Comparison of ENCODE assay signal across 11 mouse cellular contexts in genomic region chr2:6546462-6547138, GRCm38 (mm10).
A peak's percentile ranks its signal among the peaks of the same experiment; 100 is the strongest.
DNase-seq lines count a peak whose midpoint lies in the region; ATAC-seq and TF ChIP-seq lines count a peak whose summit lies in the region.
"Had no signal": no experiment of that assay in that cellular context is flagged by ENCODE, and none has a peak within 500 bp of the region (broad histone marks: within the 10 kb centered on the region; RNA-seq: fewer than 3 reads in every experiment).

No protein-coding gene starts in this region.

- H3K79me2 ChIP-seq in CH12.LX (replicated peaks; ENCODE audit: control insufficient read depth, extremely low read depth, insufficient read depth, poor library complexity, severe bottlenecking): no peaks in the 10 kb centered on the region; the same call in 1 of the 2 replicates

- no peak for TF ChIP-seq EP300 in CH12.LX (IDR thresholded peaks at IDR 0.05; ENCODE audit: low read length)

- DNase-seq in heart, adult 11 months: peak; percentile 4
- no peak for DNase-seq in CH12.LX (ENCODE audit: extremely low read depth)
- DNase-seq in midbrain, embryonic 11.5 days (ENCODE audit: low spot score, missing footprints): no peak
- DNase-seq in Muller cell, postnatal 12 days (ENCODE audit: inconsistent ontology term): no peak
- no peak for DNase-seq in adrenal gland, postnatal 36 days
- DNase-seq: B cell, adult 2 months; liver, embryonic 13.5 days had no signal

- H3K4me1 ChIP-seq in heart, embryonic 11.5 days (ENCODE audit: control insufficient read depth, insufficient read depth, low read length): no peaks in the 10 kb centered on the region
- H3K4me1 ChIP-seq in CH12.LX (ENCODE audit: control insufficient read depth in 1 of 2, insufficient read depth in 2 of 2): peaks cover 13 to 77% of the 10 kb centered on the region in 2 experiments
- peaks cover 28% of the 10 kb centered on the region for H3K4me1 ChIP-seq in forebrain, embryonic 13.5 days
- peaks cover 23% of the 10 kb centered on the region for H3K4me1 ChIP-seq in midbrain, embryonic 11.5 days (ENCODE audit: control insufficient read depth, insufficient read depth, low read length)
- H3K4me1 ChIP-seq: liver, embryonic 13.5 days had no signal

- ATAC-seq in heart, embryonic 11.5 days (replicated peaks; ENCODE audit: insufficient number of reproducible peaks, low FRiP score, low TSS enrichment): no peak
- ATAC-seq in forebrain, embryonic 13.5 days: peak; percentile 62
- peak; percentile 79 for ATAC-seq in midbrain, embryonic 11.5 days (ENCODE audit: low FRiP score)
- no peak for ATAC-seq in monocyte, adult 5-6 weeks (replicated peaks; ENCODE audit: insufficient number of reproducible peaks, low FRiP score, low TSS enrichment, poor library complexity, severe bottlenecking)

- no peak overlapping the region for H3K4me2 ChIP-seq in heart, embryonic 11.5 days
- peak overlapping the region; percentile 98 for H3K4me2 ChIP-seq in CH12.LX (ENCODE audit: insufficient read depth, low read depth, poor library complexity, severe bottlenecking)
- H3K4me2 ChIP-seq in forebrain, embryonic 13.5 days: no peak overlapping the region
- no peak overlapping the region; the same call in 1 of the 2 replicates for H3K4me2 ChIP-seq in midbrain, embryonic 11.5 days
- H3K4me2 ChIP-seq: liver, embryonic 13.5 days had no signal

- WGBS in heart, embryonic 11.5 days (ENCODE audit: insufficient replicate concordance): 71% methylated on average over 14 of the region's 14 CpGs
- 23% methylated on average over 14 of the region's 14 CpGs for WGBS in forebrain, embryonic 13.5 days
- WGBS in midbrain, embryonic 11.5 days: 29% methylated on average over 14 of the region's 14 CpGs

- H3K27ac ChIP-seq in heart, embryonic 11.5 days (ENCODE audit: low read depth, low read length): no peak overlapping the region
- H3K27ac ChIP-seq in CH12.LX (ENCODE audit: insufficient read depth, low read depth): peak overlapping the region; percentile 100
- peak overlapping the region; percentile 88 for H3K27ac ChIP-seq in forebrain, embryonic 13.5 days
- H3K27ac ChIP-seq in midbrain, embryonic 11.5 days (ENCODE audit: low read depth, low read length): peak overlapping the region; percentile 76
- H3K27ac ChIP-seq: liver, embryonic 13.5 days had no signal

- no peak overlapping the region for H3K4me3 ChIP-seq in heart, embryonic 11.5 days (ENCODE audit: low read depth, low read length)
- H3K4me3 ChIP-seq in CH12.LX (replicated peaks in 1 of 3; ENCODE audit: low read depth in 2 of 3, low read length in 2 of 3, poor library complexity in 1 of 3): peak overlapping the region in 2 of 3 experiments; percentile 7 to 23
- no peak overlapping the region for H3K4me3 ChIP-seq in forebrain, embryonic 13.5 days
- no peak overlapping the region for H3K4me3 ChIP-seq in midbrain, embryonic 11.5 days (ENCODE audit: low read depth, low read length)
- H3K4me3 ChIP-seq: liver, embryonic 13.5 days; megakaryocyte, embryonic 14.5 days had no signal

- dilution Hi-C loops in CH12.LX (cut with MboI; ENCODE audit: extremely low pct_ligation_motif_present, extremely low pct_unique_long_range_greater_than_20kb, low sequenced_read_pairs): no loop called here

- no peaks in the 10 kb centered on the region for H3K9me3 ChIP-seq in heart, embryonic 11.5 days (replicated peaks; ENCODE audit: control insufficient read depth, low read length)
- no peaks in the 10 kb centered on the region for H3K9me3 ChIP-seq in CH12.LX (replicated peaks; ENCODE audit: low read length)
- H3K9me3 ChIP-seq in forebrain, embryonic 13.5 days (replicated peaks): no peaks in the 10 kb centered on the region
- H3K9me3 ChIP-seq in midbrain, embryonic 11.5 days (ENCODE audit: control insufficient read depth, low read length): no peaks in the 10 kb centered on the region
- H3K9me3 ChIP-seq: liver, embryonic 13.5 days; megakaryocyte, embryonic 14.5 days had no signal

- TF ChIP-seq POLR2A in CH12.LX (IDR thresholded peaks at IDR 0.05; ENCODE audit: low read depth, low read length): no peak

- TF ChIP-seq RAD21 in CH12.LX (IDR thresholded peaks at IDR 0.05; ENCODE audit: low read depth, low read length): no peak

- no peaks in the 10 kb centered on the region for H3K27me3 ChIP-seq in heart, embryonic 11.5 days (ENCODE audit: control insufficient read depth, insufficient read depth, low read length)
- no peaks in the 10 kb centered on the region for H3K27me3 ChIP-seq in CH12.LX (replicated peaks)
- H3K27me3 ChIP-seq in forebrain, embryonic 13.5 days: no peaks in the 10 kb centered on the region
- H3K27me3 ChIP-seq in midbrain, embryonic 11.5 days (ENCODE audit: control insufficient read depth, insufficient read depth, low read length): no peaks in the 10 kb centered on the region
- H3K27me3 ChIP-seq: liver, embryonic 13.5 days; megakaryocyte, embryonic 14.5 days had no signal

- H3K36me3 ChIP-seq in heart, embryonic 11.5 days (ENCODE audit: control insufficient read depth, insufficient read depth, low read length): no peaks in the 10 kb centered on the region
- peaks cover 17 to 40% of the 10 kb centered on the region in 2 experiments for H3K36me3 ChIP-seq in CH12.LX (replicated peaks in 1 of 2; ENCODE audit: control insufficient read depth in 1 of 2, insufficient read depth in 1 of 2, low read length in 1 of 2)
- H3K36me3 ChIP-seq in forebrain, embryonic 13.5 days (ENCODE audit: poor library complexity, severe bottlenecking): peaks cover 43% of the 10 kb centered on the region
- no peaks in the 10 kb centered on the region; the same call in 1 of the 2 replicates for H3K36me3 ChIP-seq in midbrain, embryonic 11.5 days (ENCODE audit: control insufficient read depth, insufficient read depth, low read length)
- H3K36me3 ChIP-seq: liver, embryonic 13.5 days had no signal

- in situ Hi-C loops in CH12.LX (cut with MboI; ENCODE audit: low pct_ligation_motif_present, low pct_unique_long_range_greater_than_20kb, low sequenced_read_pairs): no loop called here

- no peak overlapping the region for H3K9ac ChIP-seq in heart, embryonic 11.5 days (ENCODE audit: low read depth, low read length)
- peak overlapping the region; percentile 51 for H3K9ac ChIP-seq in CH12.LX (ENCODE audit: insufficient read depth, low read depth)
- H3K9ac ChIP-seq in forebrain, embryonic 13.5 days: peak overlapping the region; percentile 22; the same call in 1 of the 2 replicates
- peak overlapping the region; percentile 47 for H3K9ac ChIP-seq in midbrain, embryonic 11.5 days (ENCODE audit: low read length)
- H3K9ac ChIP-seq: liver, embryonic 13.5 days had no signal

- no peak for TF ChIP-seq CTCF in CH12.LX (conservative IDR thresholded peaks at IDR 0.05 in 1 of 2, IDR thresholded peaks at IDR 0.05 in 1 of 2; ENCODE audit: low read depth in 2 of 2, low read length in 2 of 2)

TF ChIP-seq in CH12.LX, 34 proteins besides CTCF, POLR2A, EP300 and RAD21:
- TF ChIP-seq MEF2A (IDR thresholded peaks at IDR 0.05; ENCODE audit: borderline replicate concordance, low read depth, low read length) (no peak), USF2 (conservative IDR thresholded peaks at IDR 0.05; ENCODE audit: low read depth, low read length) (0 out of 2 replicates have a peak, but pooled peaks have one; percentile 5)

Comparison
In these comparisons a context has a peak if more than half of its experiments do, and no peak if none do; other contexts are left out.
1. ATAC-seq: peak in forebrain, embryonic 13.5 days (single experiment) and midbrain, embryonic 11.5 days (single experiment); none in heart, embryonic 11.5 days (single experiment) and monocyte, adult 5-6 weeks (single experiment).
2. H3K4me3 ChIP-seq: peak in CH12.LX (2 of 3); none in heart, embryonic 11.5 days (single experiment), forebrain, embryonic 13.5 days (single experiment) and midbrain, embryonic 11.5 days (single experiment).